Mouse (Mus musculus) limb, embryonic 15.5 days (tissue): ENCODE results near the gene Gm8978. TPM values are rescaled to one million over a fixed set of nuclear protein-coding genes. Genes with fewer than 3 reads are reported as not detected.
"Not testable (repeated sequence)": the region's sequence is repeated elsewhere in the genome, so short reads cannot be mapped to it uniquely, and the experiment has no call there.

Experiments
- ATAC-seq: fragments of 200-750 bp; cut with Nextera tagmentation; 2 replicates; pipeline ENCODE4 v1.8.0; 2017; ENCODE audit warnings: low read depth, moderate TSS enrichment; ENCODE audit not compliant: insufficient number of reproducible peaks, low FRiP score, low TSS enrichment
- H3K27ac ChIP-seq: fragments of 300-500 bp; sonication (generic); 2 replicates; pipeline ENCODE4 v1.5.1; 2015; ENCODE audit warnings: moderate library complexity, mild to moderate bottlenecking, inconsistent platforms
- H3K27me3 ChIP-seq: fragments of 300-500 bp; sonication (generic); 2 replicates; pipeline ENCODE4 v1.6.1; 2015; ENCODE audit warnings: inconsistent platforms
- H3K36me3 ChIP-seq: fragments of 300-500 bp; sonication (generic); 2 replicates; pipeline ENCODE4 v1.6.1; 2015; ENCODE audit warnings: inconsistent platforms
- H3K4me1 ChIP-seq: fragments of 300-500 bp; sonication (generic); 2 replicates; pipeline ENCODE4 v1.6.1; 2015; ENCODE audit warnings: inconsistent platforms
- H3K4me2 ChIP-seq: fragments of 300-500 bp; sonication (generic); 2 replicates; pipeline ENCODE4 v1.6.1; 2015; ENCODE audit warnings: mild to moderate bottlenecking, inconsistent platforms
- H3K4me3 ChIP-seq: fragments of 300-500 bp; sonication (generic); 2 replicates; pipeline ENCODE4 v1.5.1; 2015; ENCODE audit warnings: mild to moderate bottlenecking, inconsistent platforms
- H3K9ac ChIP-seq: fragments of 300-500 bp; sonication (generic); 2 replicates; pipeline ENCODE4 v1.6.1; 2015; ENCODE audit warnings: inconsistent platforms
- H3K9me3 ChIP-seq: fragments of 300-500 bp; sonication (generic); 2 replicates; pipeline ENCODE4 v1.6.1; 2016; ENCODE audit warnings: inconsistent platforms
- WGBS: fragments of 180-500 bp; shearing (Covaris S2); methylation state at CpG from one replicate; pipeline ENCODE4 v1.1.7; 2015; 5-methylcytosine and 5-hydroxymethylcytosine counted together
- microRNA-seq: library from miRNA; unstranded; fragments of <30 nt; microRNA quantifications from one replicate; pipeline ENCODE4, GENCODE M21; 2016
- polyA plus RNA-seq: library from polyadenylated mRNA; unstranded; fragments of >200 nt; fragmentation: Nextera tagmentation; extraction: Ambion mirVana; gene quantifications from 2 replicates; pipeline ENCODE4 v1.2.1, GENCODE M21; 2015

Gm8978 gene
- not detected in 2 replicates for polyA plus RNA-seq

GRCm38 (mm10) chr19:33625152-33625551, at the start of gene Gm8978:
Gene Gm8978 (minus strand): TSS chr19:33625252.
- H3K4me1 ChIP-seq, H3K27ac ChIP-seq, H3K4me3 ChIP-seq, ATAC-seq, H3K9me3 ChIP-seq, H3K36me3 ChIP-seq, H3K4me2 ChIP-seq, H3K9ac ChIP-seq, H3K27me3 ChIP-seq: not testable (repeated sequence)

GRCm38 (mm10) chr19:33589626-33590302, 35.3 kb downstream of the Gm8978 start:
- ATAC-seq = peak; percentile 80
- 2% methylated on average over 11 of the region's 38 CpGs for WGBS
- not testable (repeated sequence) for H3K9me3 ChIP-seq, H3K27me3 ChIP-seq, H3K4me1 ChIP-seq, H3K27ac ChIP-seq, H3K36me3 ChIP-seq
- H3K9ac ChIP-seq = peak overlapping the region; percentile 14; the same call in 1 of the 2 replicates
- H3K4me2 ChIP-seq = peak overlapping the region; percentile 47
- H3K4me3 ChIP-seq = peak overlapping the region; percentile 40

GRCm38 (mm10) chr19:33568551-33568950, 56.5 kb downstream of the Gm8978 start:
- not testable (repeated sequence) for H3K4me2 ChIP-seq, H3K9ac ChIP-seq, H3K4me3 ChIP-seq, H3K9me3 ChIP-seq, ATAC-seq, H3K4me1 ChIP-seq, H3K27ac ChIP-seq, H3K36me3 ChIP-seq, H3K27me3 ChIP-seq
- 83% methylated on average over 5 of the region's 5 CpGs for WGBS

Small RNA genes within 50 kb of the gene (microRNA-seq; reads per million reads assigned to microRNA genes)
- gene Gm27440 = not detected

Other genes starting within 250 kb of the Gm8978 start
- gene Rnls, start 233.0 kb downstream of the Gm8978 start, polyA plus RNA-seq = 6.3 and 7.2 TPM in 2 replicates
- gene Lipo4, start 107.5 kb downstream of the Gm8978 start, polyA plus RNA-seq = not detected in 2 replicates
- gene Lipo2, start 126.1 kb upstream of the Gm8978 start, polyA plus RNA-seq = 0.27 and 0.42 TPM in 2 replicates
- gene Lipo3, start 136.7 kb upstream of the Gm8978 start, polyA plus RNA-seq = 11.9 and 12.2 TPM in 2 replicates
- gene Lipo1, start 162.2 kb upstream of the Gm8978 start, polyA plus RNA-seq = not detected in 2 replicates